Mouse (Mus musculus) forebrain, embryonic 10.5 days (tissue): ENCODE measurements at regions not wholly inside any gene's neighbourhood (a gene's known extent, or its start where the extent isn't known, plus 50 kb on each side); places are given as distances from the start of the nearest gene placed in this dataset.

Experiments used
- DNase-seq: peaks from one replicate; pipeline ENCODE4 v3.0.0-alpha.2; 2017; ENCODE audit warnings: low spot score; ENCODE audit errors: extremely low spot score
- H3K27ac ChIP-seq: fragments of 300-500 bp; sonication (generic); 2 replicates; pipeline ENCODE4 v1.5.1; 2016; ENCODE audit warnings: mild to moderate bottlenecking
- H3K27me3 ChIP-seq: fragments of 300-500 bp; sonication (generic); 2 replicates; pipeline ENCODE4 v1.6.1; 2016; ENCODE audit warnings: mild to moderate bottlenecking; ENCODE audit not compliant: poor library complexity, severe bottlenecking
- H3K36me3 ChIP-seq: fragments of 300-500 bp; sonication (generic); replicated peaks from 2 replicates; pipeline ENCODE4 v1.6.1; 2016; ENCODE audit warnings: mild to moderate bottlenecking, moderate library complexity
- H3K4me1 ChIP-seq: fragments of 300-500 bp; sonication (generic); 2 replicates; pipeline ENCODE4 v1.6.1; 2016
- H3K4me3 ChIP-seq: fragments of 300-500 bp; sonication (generic); 2 replicates; pipeline ENCODE4 v1.5.1; 2016; ENCODE audit warnings: mild to moderate bottlenecking, moderate library complexity
- H3K9me3 ChIP-seq: fragments of 300-500 bp; sonication (generic); 2 replicates; pipeline ENCODE4 v1.6.1; 2016; ENCODE audit warnings: mild to moderate bottlenecking, moderate library complexity
- WGBS: fragments of 180-500 bp; shearing (Covaris S2); methylation state at CpG from one replicate; pipeline ENCODE4 v1.1.7; 2016; 5-methylcytosine and 5-hydroxymethylcytosine counted together

GRCm38 (mm10) chr3:15237817-15238432 lies 94.2 kb downstream of the Gm9733 start:
- H3K9me3 ChIP-seq: no peaks in the 10 kb centered on the region
- H3K4me1 ChIP-seq: no peaks in the 10 kb centered on the region
- no peak overlapping the region for H3K4me3 ChIP-seq
- H3K27me3 ChIP-seq: no peaks in the 10 kb centered on the region
- no peak for DNase-seq
- H3K36me3 ChIP-seq: no peaks in the 10 kb centered on the region
- 84% methylated on average over 5 of the region's 5 CpGs for WGBS
- H3K27ac ChIP-seq: no peak overlapping the region

- Histone ChIP-seq H3K4me1 (no peaks in the 10 kb centered on the region), H3K27me3 (no peaks in the 10 kb centered on the region), H3K27ac (no peak overlapping the region), H3K36me3 (no peaks in the 10 kb centered on the region), H3K9me3 (no peaks in the 10 kb centered on the region), H3K4me3 (no peak overlapping the region)
- DNase-seq: no peak
These were observed 89.7 kb downstream of the Gm9733 start for GRCm38 (mm10) chr3:15242388-15242787.

GRCm38 (mm10) chr3:15243584-15243983 lies 88.5 kb downstream of the Gm9733 start:
- Histone ChIP-seq H3K4me3 (no peak overlapping the region), H3K36me3 (no peaks in the 10 kb centered on the region), H3K4me1 (no peaks in the 10 kb centered on the region), H3K27me3 (no peaks in the 10 kb centered on the region), H3K27ac (no peak overlapping the region), H3K9me3 (no peaks in the 10 kb centered on the region)
- 85% methylated on average over 5 of the region's 5 CpGs for WGBS
- no peak for DNase-seq

- H3K9me3 ChIP-seq: no peaks in the 10 kb centered on the region
- DNase-seq: no peak
- H3K27me3 ChIP-seq: no peaks in the 10 kb centered on the region
- H3K27ac ChIP-seq: no peak overlapping the region
- WGBS: 27% methylated on average over 6 of the region's 6 CpGs
- H3K4me1 ChIP-seq: no peaks in the 10 kb centered on the region
- no peak overlapping the region for H3K4me3 ChIP-seq
- H3K36me3 ChIP-seq: no peaks in the 10 kb centered on the region
These were observed 87.1 kb downstream of the Gm9733 start for GRCm38 (mm10) chr3:15244999-15245398.
